Mouse (Mus musculus) olfactory bulb, adult 2 months (tissue): ENCODE results near the gene Nrk. TPM values are rescaled to one million over a fixed set of nuclear protein-coding genes. Genes with fewer than 3 reads are reported as not detected.

ENCODE experiments used
- H3K27ac ChIP-seq: fragments of 200-500 bp; 2 replicates; pipeline ENCODE4 v1.5.1; 2012; ENCODE audit warnings: low read depth, low read length; ENCODE audit not compliant: insufficient read depth
- H3K4me1 ChIP-seq: fragments of 200-500 bp; 2 replicates; pipeline ENCODE4 v1.6.1; 2012; ENCODE audit warnings: low read length; ENCODE audit not compliant: control insufficient read depth, insufficient read depth
- H3K4me3 ChIP-seq: fragments of 200-500 bp; 2 replicates; pipeline ENCODE4 v1.5.1; 2012; ENCODE audit warnings: mild to moderate bottlenecking, low read depth, low read length, moderate library complexity; ENCODE audit not compliant: insufficient read depth
- CTCF ChIP-seq: fragments of 200-500 bp; IDR thresholded peaks from 2 replicates; pipeline ENCODE4 v1.5.1; 2012; ENCODE audit warnings: low read depth, mild to moderate bottlenecking, low read length, moderate library complexity; ENCODE audit not compliant: insufficient read depth
- POLR2A ChIP-seq: fragments of 200-500 bp; IDR thresholded peaks from 2 replicates; pipeline ENCODE4 v1.6.1; 2012; ENCODE audit warnings: mild to moderate bottlenecking, low read depth, low read length, moderate library complexity; ENCODE audit not compliant: insufficient read depth
- WGBS: fragments of 180-500 bp; shearing (Covaris S2); methylation state at CpG from one replicate; pipeline ENCODE4 v1.1.7; 2018; 5-methylcytosine and 5-hydroxymethylcytosine counted together
- polyA plus RNA-seq: library from polyadenylated mRNA; stranded (reverse); fragments of >200 nt; gene quantifications from 2 replicates; pipeline ENCODE4 v1.2.4, GENCODE M21; 2012; ENCODE audit warnings: low replicate concordance; ENCODE audit not compliant: missing spikeins, insufficient read depth, insufficient read length

Nrk gene
- polyA plus RNA-seq, result not detected in 2 replicates

- no peak within 1 kb of the TSS for H3K27ac ChIP-seq
- peak within 1 kb of the TSS; percentile 34 for H3K4me3 ChIP-seq
- H3K4me1 ChIP-seq, result peaks cover 6% of the 10 kb centered on the region; the same call in 1 of the 2 replicates
- no peak for TF ChIP-seq POLR2A
- TF ChIP-seq CTCF, result no peak
- 23% methylated on average over 49 of the region's 55 CpGs for WGBS
Observed at GRCm38 (mm10) chrX:138914041-138914776, at the start of gene Nrk. Gene Nrk (plus strand): TSS chrX:138914430.

GRCm38 (mm10) chrX:138913366-138913765 lies 864 bp upstream of the Nrk start:
- H3K27ac ChIP-seq, result no peak overlapping the region
- H3K4me1 ChIP-seq, result peaks cover 6% of the 10 kb centered on the region; the same call in 1 of the 2 replicates
- no peak overlapping the region for H3K4me3 ChIP-seq
- TF ChIP-seq CTCF, result no peak
- TF ChIP-seq POLR2A, result no peak
- WGBS, result 13% methylated on average over 8 of the region's 8 CpGs

- no peak for TF ChIP-seq POLR2A
- no peak for TF ChIP-seq CTCF
- WGBS, result 24% methylated on average over 12 of the region's 12 CpGs
- Histone ChIP-seq H3K4me3 (no peak overlapping the region), H3K27ac (no peak overlapping the region), H3K4me1 (peaks cover 6% of the 10 kb centered on the region; the same call in 1 of the 2 replicates)
Observed at GRCm38 (mm10) chrX:138914777-138915114, 516 bp downstream of the Nrk start.

GRCm38 (mm10) chrX:138919030-138919429 lies 4.8 kb downstream of the Nrk start:
- no peak for TF ChIP-seq POLR2A
- no peak for TF ChIP-seq CTCF
- H3K4me3 ChIP-seq, result no peak overlapping the region
- WGBS, result 68% methylated on average over 7 of the region's 7 CpGs

GRCm38 (mm10) chrX:138943905-138944304 lies 29.7 kb downstream of the Nrk start:
- TF ChIP-seq POLR2A (no peak), CTCF (no peak)
- 90% methylated on average over 6 of the region's 6 CpGs for WGBS
- H3K4me1 ChIP-seq, result no peaks in the 10 kb centered on the region
- H3K27ac ChIP-seq, result no peak overlapping the region
- no peak overlapping the region for H3K4me3 ChIP-seq

More at GRCm38 (mm10) chrX:138919030-138919429, 4.8 kb downstream of the Nrk start:
- H3K4me1 ChIP-seq, result peaks cover 6% of the 10 kb centered on the region; the same call in 1 of the 2 replicates
- no peak overlapping the region for H3K27ac ChIP-seq

- no peak for TF ChIP-seq CTCF
- no peak for TF ChIP-seq POLR2A
- Histone ChIP-seq H3K27ac (no peak overlapping the region), H3K4me3 (no peak overlapping the region), H3K4me1 (no peaks in the 10 kb centered on the region)
- WGBS, result 61% methylated on average over 3 of the region's 3 CpGs
Observed at GRCm38 (mm10) chrX:138960713-138961112, 46.5 kb downstream of the Nrk start.

- TF ChIP-seq POLR2A (no peak), CTCF (no peak)
- Histone ChIP-seq H3K4me3 (no peak overlapping the region), H3K4me1 (no peaks in the 10 kb centered on the region), H3K27ac (no peak overlapping the region)
- WGBS, result 74% methylated on average over 3 of the region's 3 CpGs
Observed at GRCm38 (mm10) chrX:138978501-138978900, 64.3 kb downstream of the Nrk start.

- Histone ChIP-seq H3K4me3 (no peak overlapping the region), H3K4me1 (no peaks in the 10 kb centered on the region), H3K27ac (no peak overlapping the region)
- TF ChIP-seq CTCF (no peak), POLR2A (no peak)
- WGBS, result 96% methylated on average over 2 of the region's 2 CpGs
Observed at GRCm38 (mm10) chrX:138979249-138979648, 65.0 kb downstream of the Nrk start.

GRCm38 (mm10) chrX:139014524-139014923 lies 100.3 kb downstream of the Nrk start:
- TF ChIP-seq CTCF (no peak), POLR2A (no peak)
- WGBS, result 67% methylated on average over 3 of the region's 3 CpGs
- H3K27ac ChIP-seq, result no peak overlapping the region
- no peaks in the 10 kb centered on the region for H3K4me1 ChIP-seq
- no peak overlapping the region for H3K4me3 ChIP-seq
